Mouse (Mus musculus) layer of hippocampus, adult 9-10 months (tissue): Measurements from ENCODE around the gene Gp1ba.
A peak's percentile ranks its signal among the peaks of the same experiment; 100 is the strongest.

Experiments used
- DNase-seq: peaks from one replicate; pipeline ENCODE4 v3.0.0; 2022; ENCODE audit warnings: low spot score

The Gp1ba gene

GRCm38 (mm10) chr11:70638714-70639278, at the start of gene Gp1ba:
Gene Gp1ba (plus strand): TSS chr11:70639122.
- no peak for DNase-seq

GRCm38 (mm10) chr11:70591733-70592132, 47.2 kb upstream of the Gp1ba start:
- no peak for DNase-seq

GRCm38 (mm10) chr11:70594253-70594989, 44.5 kb upstream of the Gp1ba start:
- DNase-seq, result no peak

GRCm38 (mm10) chr11:70595638-70596037, 43.3 kb upstream of the Gp1ba start:
- DNase-seq, result no peak

GRCm38 (mm10) chr11:70596094-70596493, 42.8 kb upstream of the Gp1ba start:
- DNase-seq, result no peak

- DNase-seq, result no peak
Observed at GRCm38 (mm10) chr11:70597301-70597700, 41.6 kb upstream of the Gp1ba start.

- DNase-seq, result no peak
Observed at GRCm38 (mm10) chr11:70598451-70598953, 40.4 kb upstream of the Gp1ba start.

- peak; percentile 63 for DNase-seq
Observed at GRCm38 (mm10) chr11:70605024-70605566, 33.8 kb upstream of the Gp1ba start.

GRCm38 (mm10) chr11:70606717-70607116, 32.2 kb upstream of the Gp1ba start:
- no peak for DNase-seq

- DNase-seq, result no peak
Observed at GRCm38 (mm10) chr11:70607611-70608010, 31.3 kb upstream of the Gp1ba start.

- DNase-seq, result no peak
Observed at GRCm38 (mm10) chr11:70608381-70609066, 30.4 kb upstream of the Gp1ba start.

GRCm38 (mm10) chr11:70610752-70611151, 28.2 kb upstream of the Gp1ba start:
- DNase-seq, result no peak

GRCm38 (mm10) chr11:70612505-70612904, 26.4 kb upstream of the Gp1ba start:
- DNase-seq, result no peak

- no peak for DNase-seq
Observed at GRCm38 (mm10) chr11:70615074-70615473, 23.8 kb upstream of the Gp1ba start.

GRCm38 (mm10) chr11:70615516-70616093, 23.3 kb upstream of the Gp1ba start, which contains the start of gene 4930544D05Rik:
Gene 4930544D05Rik (plus strand): TSS chr11:70615848.
- no peak for DNase-seq

GRCm38 (mm10) chr11:70619101-70619500, 19.8 kb upstream of the Gp1ba start, which contains the start of gene Chrne:
Gene Chrne (minus strand): TSS chr11:70619216.
- no peak for DNase-seq

- no peak for DNase-seq
Observed at GRCm38 (mm10) chr11:70621972-70622814, 16.7 kb upstream of the Gp1ba start.

- no peak for DNase-seq
Observed at GRCm38 (mm10) chr11:70623053-70623742, 15.7 kb upstream of the Gp1ba start.

GRCm38 (mm10) chr11:70625473-70625872, 13.4 kb upstream of the Gp1ba start:
- no peak for DNase-seq

- no peak for DNase-seq
Observed at GRCm38 (mm10) chr11:70626877-70627276, 12.0 kb upstream of the Gp1ba start.

- no peak for DNase-seq
Observed at GRCm38 (mm10) chr11:70628431-70628830, 10.5 kb upstream of the Gp1ba start.
